Mouse (Mus musculus) forebrain, embryonic 14.5 days (tissue): ENCODE measurements at regions not wholly inside any gene's neighbourhood (a gene's known extent, or its start where the extent isn't known, plus 50 kb on each side); places are given as distances from the start of the nearest gene placed in this dataset.
A peak's percentile ranks its signal among the peaks of the same experiment; 100 is the strongest.

ENCODE experiments used
- ATAC-seq: fragments of 200-750 bp; cut with Nextera tagmentation; 2 replicates; pipeline ENCODE4 v1.8.0; 2017; ENCODE audit warnings: mild to moderate bottlenecking, moderate library complexity
- DNase-seq: peaks from one replicate; pipeline ENCODE4 v3.0.0-alpha.2; 2015; ENCODE audit warnings: low spot score
- H3K27ac ChIP-seq: fragments of 300-500 bp; sonication (generic); 2 replicates; pipeline ENCODE4 v1.5.1; 2014; ENCODE audit warnings: low read depth, mild to moderate bottlenecking, control low read depth, low read length, moderate library complexity
- H3K27me3 ChIP-seq: fragments of 300-500 bp; sonication (generic); replicated peaks from 2 replicates; pipeline ENCODE4 v1.6.1; 2014; ENCODE audit warnings: low read length, control low read depth, mixed read lengths; ENCODE audit not compliant: control insufficient read depth, insufficient read depth
- H3K36me3 ChIP-seq: fragments of 300-500 bp; sonication (generic); 2 replicates; pipeline ENCODE4 v1.6.1; 2014; ENCODE audit warnings: low read length, control low read depth; ENCODE audit not compliant: control insufficient read depth, insufficient read depth
- H3K4me1 ChIP-seq: fragments of 300-500 bp; sonication (generic); 2 replicates; pipeline ENCODE4 v1.6.1; 2014; ENCODE audit warnings: antibody characterized with exemption, low read length, control low read depth; ENCODE audit not compliant: control insufficient read depth, insufficient read depth
- H3K4me2 ChIP-seq: fragments of 300-500 bp; sonication (generic); 2 replicates; pipeline ENCODE4 v1.6.1; 2014; ENCODE audit warnings: mild to moderate bottlenecking, control low read depth, low read length
- H3K4me3 ChIP-seq: fragments of 300-500 bp; sonication (generic); 2 replicates; pipeline ENCODE4 v1.5.1; 2014; ENCODE audit warnings: low read depth, low read length, control low read depth
- H3K9ac ChIP-seq: fragments of 300-500 bp; sonication (generic); 2 replicates; pipeline ENCODE4 v1.6.1; 2014; ENCODE audit warnings: mild to moderate bottlenecking, low read length, control low read depth, moderate library complexity
- H3K9me3 ChIP-seq: fragments of 300-500 bp; sonication (generic); replicated peaks from 2 replicates; pipeline ENCODE4 v1.6.1; 2016; ENCODE audit warnings: low read length, control low read depth, mixed read lengths; ENCODE audit not compliant: control insufficient read depth
- WGBS: fragments of 180-500 bp; shearing (Covaris S2); extraction: QIAGEN DNeasy Blood & Tissue Kit; methylation state at CpG from one replicate; pipeline ENCODE4 v1.1.7; 2014; 5-methylcytosine and 5-hydroxymethylcytosine counted together

- ATAC-seq (no peak), DNase-seq (no peak)
- Histone ChIP-seq H3K27me3 (no peaks in the 10 kb centered on the region), H3K9ac (no peak overlapping the region), H3K36me3 (no peaks in the 10 kb centered on the region), H3K27ac (no peak overlapping the region), H3K4me3 (no peak overlapping the region), H3K9me3 (no peaks in the 10 kb centered on the region), H3K4me1 (no peaks in the 10 kb centered on the region), H3K4me2 (no peak overlapping the region)
- WGBS, result 34% methylated on average over 6 of the region's 6 CpGs
Observed at GRCm38 (mm10) chr10:17299600-17299999, 423.4 kb upstream of the Cited2 start.

- ATAC-seq, result no peak
Observed at GRCm38 (mm10) chr10:17326724-17327123, 396.3 kb upstream of the Cited2 start.

GRCm38 (mm10) chr10:17330904-17331606, 392.0 kb upstream of the Cited2 start:
- Histone ChIP-seq H3K4me3 (peak overlapping the region; percentile 21), H3K36me3 (no peaks in the 10 kb centered on the region), H3K4me2 (peak overlapping the region; percentile 50), H3K27ac (peak overlapping the region; percentile 84), H3K9me3 (no peaks in the 10 kb centered on the region), H3K4me1 (peaks cover 15% of the 10 kb centered on the region), H3K27me3 (no peaks in the 10 kb centered on the region), H3K9ac (peak overlapping the region; percentile 51)
- DNase-seq (peak; percentile 75), ATAC-seq (peak; percentile 82)
- 2% methylated on average over 6 of the region's 6 CpGs for WGBS

More at GRCm38 (mm10) chr10:17326724-17327123, 396.3 kb upstream of the Cited2 start:
- Histone ChIP-seq H3K4me1 (peaks cover 4% of the 10 kb centered on the region), H3K36me3 (no peaks in the 10 kb centered on the region), H3K4me2 (no peak overlapping the region), H3K27ac (no peak overlapping the region), H3K27me3 (no peaks in the 10 kb centered on the region), H3K9ac (no peak overlapping the region), H3K4me3 (no peak overlapping the region), H3K9me3 (no peaks in the 10 kb centered on the region)
- DNase-seq, result no peak
- WGBS, result 96% methylated on average over 3 of the region's 3 CpGs

- H3K4me1 ChIP-seq, result peaks cover 15% of the 10 kb centered on the region
- H3K27me3 ChIP-seq, result no peaks in the 10 kb centered on the region
- peak overlapping the region; percentile 21 for H3K4me3 ChIP-seq
- H3K9ac ChIP-seq, result peak overlapping the region; percentile 51
- WGBS, result 0% methylated on average over 7 of the region's 7 CpGs
- DNase-seq, result peak; percentile 76
- no peaks in the 10 kb centered on the region for H3K36me3 ChIP-seq
- H3K9me3 ChIP-seq, result no peaks in the 10 kb centered on the region
- peak overlapping the region; percentile 50 for H3K4me2 ChIP-seq
- peak; percentile 78 for ATAC-seq
- peak overlapping the region; percentile 84 for H3K27ac ChIP-seq
Observed at GRCm38 (mm10) chr10:17331607-17332008, 391.4 kb upstream of the Cited2 start.

GRCm38 (mm10) chr10:17332025-17332767, 390.8 kb upstream of the Cited2 start:
- Histone ChIP-seq H3K36me3 (no peaks in the 10 kb centered on the region), H3K9me3 (no peaks in the 10 kb centered on the region), H3K4me3 (peak overlapping the region; percentile 21; the same call in 1 of the 2 replicates), H3K27ac (peak overlapping the region; percentile 84), H3K27me3 (no peaks in the 10 kb centered on the region), H3K4me2 (peak overlapping the region; percentile 50), H3K4me1 (peaks cover 15% of the 10 kb centered on the region), H3K9ac (peak overlapping the region; percentile 51)
- DNase-seq (peak; percentile 71), ATAC-seq (peak; percentile 33; the same call in 1 of the 2 replicates)
- 8% methylated on average over 6 of the region's 6 CpGs for WGBS

- Histone ChIP-seq H3K4me2 (no peak overlapping the region), H3K4me3 (no peak overlapping the region), H3K27ac (no peak overlapping the region), H3K9me3 (no peaks in the 10 kb centered on the region), H3K27me3 (no peaks in the 10 kb centered on the region), H3K36me3 (no peaks in the 10 kb centered on the region), H3K9ac (no peak overlapping the region), H3K4me1 (peaks cover 15% of the 10 kb centered on the region)
- 25% methylated on average over 3 of the region's 3 CpGs for WGBS
- ATAC-seq (no peak), DNase-seq (no peak)
Observed at GRCm38 (mm10) chr10:17332986-17333385, 390.0 kb upstream of the Cited2 start.

- no peak overlapping the region for H3K27ac ChIP-seq
- H3K9ac ChIP-seq, result no peak overlapping the region
- 6% methylated on average over 6 of the region's 6 CpGs for whole genome bisulfite sequencing
- no peak overlapping the region for H3K4me2 ChIP-seq
- H3K4me3 ChIP-seq, result no peak overlapping the region
- no peak for DNase-seq
- no peak for ATAC-seq
- H3K36me3 ChIP-seq, result no peaks in the 10 kb centered on the region
- peaks cover 15% of the 10 kb centered on the region for H3K4me1 ChIP-seq
- H3K9me3 ChIP-seq, result no peaks in the 10 kb centered on the region
- no peaks in the 10 kb centered on the region for H3K27me3 ChIP-seq
Observed at GRCm38 (mm10) chr10:17333676-17334075, 389.3 kb upstream of the Cited2 start.

- Histone ChIP-seq H3K27me3 (no peaks in the 10 kb centered on the region), H3K27ac (no peak overlapping the region), H3K9ac (no peak overlapping the region), H3K4me3 (no peak overlapping the region), H3K4me1 (peaks cover 6% of the 10 kb centered on the region), H3K36me3 (no peaks in the 10 kb centered on the region), H3K9me3 (no peaks in the 10 kb centered on the region), H3K4me2 (no peak overlapping the region)
- 79% methylated on average over 2 of the region's 2 CpGs for WGBS
- ATAC-seq (peak; percentile 41; the same call in 1 of the 2 replicates), DNase-seq (no peak)
Observed at GRCm38 (mm10) chr10:17337217-17337616, 385.8 kb upstream of the Cited2 start.

- WGBS, result 98% methylated on average over 1 of the region's 1 CpGs
- Histone ChIP-seq H3K4me3 (no peak overlapping the region), H3K27me3 (no peaks in the 10 kb centered on the region), H3K9me3 (no peaks in the 10 kb centered on the region), H3K27ac (no peak overlapping the region), H3K4me2 (no peak overlapping the region), H3K9ac (no peak overlapping the region), H3K36me3 (no peaks in the 10 kb centered on the region), H3K4me1 (no peaks in the 10 kb centered on the region)
- ATAC-seq (no peak), DNase-seq (no peak)
Observed at GRCm38 (mm10) chr10:17343829-17344228, 379.2 kb upstream of the Cited2 start.
